Mouse (Mus musculus): Measurements from ENCODE around the gene Grtp1. TPM values are rescaled to one million over a fixed set of nuclear protein-coding genes. Genes with fewer than 3 reads are reported as not detected.

Grtp1 gene
- polyA plus RNA-seq, 1 experiment = 29.0 TPM

DNA sequence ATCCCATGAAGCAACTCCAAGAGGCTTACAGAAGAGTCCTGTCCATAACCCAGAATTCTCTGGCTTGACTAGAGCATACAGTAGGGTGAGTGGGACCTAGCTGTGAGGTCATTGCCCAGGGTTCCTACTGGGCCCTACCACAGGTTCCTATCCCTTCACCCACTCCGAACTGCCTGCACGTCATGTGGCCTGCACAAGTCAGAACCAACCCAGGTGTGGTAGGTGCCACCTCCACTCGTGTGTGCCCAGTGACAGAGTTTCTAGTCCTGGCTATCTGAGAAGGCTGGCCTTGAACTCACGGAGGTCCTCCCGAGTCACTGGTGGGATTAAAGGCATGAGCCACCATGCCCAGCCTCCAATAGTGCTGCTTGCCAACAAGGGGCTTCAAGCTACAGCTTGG, 22.3 kb downstream of the Grtp1 start:
- no peaks in the 10 kb centered on the region for H3K27me3 ChIP-seq (ENCODE audit: control insufficient read depth, insufficient read depth, low read length, poor library complexity, severe bottlenecking)
- H3K36me3 ChIP-seq (ENCODE audit: control insufficient read depth, insufficient read depth, low read length, poor library complexity, severe bottlenecking) = peaks cover 59% of the 10 kb centered on the region
- no peak for TF ChIP-seq CTCF (IDR thresholded peaks at IDR 0.05; ENCODE audit: low read depth, low read length)
- no peak for TF ChIP-seq POLR2A (IDR thresholded peaks at IDR 0.05; ENCODE audit: insufficient read depth, low read length)
- TF ChIP-seq EP300 (IDR thresholded peaks at IDR 0.05; ENCODE audit: insufficient read depth, low read depth, low read length) = no peak
- no peaks in the 10 kb centered on the region for H3K9me3 ChIP-seq (replicated peaks; ENCODE audit: control insufficient read depth, insufficient read depth, low read length, poor library complexity, severe bottlenecking)
- H3K4me3 ChIP-seq (ENCODE audit: low read depth, low read length) = no peak overlapping the region
- H3K27ac ChIP-seq (ENCODE audit: insufficient read depth, low read length) = no peak overlapping the region
- H3K9ac ChIP-seq (ENCODE audit: low read depth, poor library complexity, severe bottlenecking) = no peak overlapping the region
- no peaks in the 10 kb centered on the region for H3K4me1 ChIP-seq (ENCODE audit: control insufficient read depth, insufficient read depth, low read length)

DNA sequence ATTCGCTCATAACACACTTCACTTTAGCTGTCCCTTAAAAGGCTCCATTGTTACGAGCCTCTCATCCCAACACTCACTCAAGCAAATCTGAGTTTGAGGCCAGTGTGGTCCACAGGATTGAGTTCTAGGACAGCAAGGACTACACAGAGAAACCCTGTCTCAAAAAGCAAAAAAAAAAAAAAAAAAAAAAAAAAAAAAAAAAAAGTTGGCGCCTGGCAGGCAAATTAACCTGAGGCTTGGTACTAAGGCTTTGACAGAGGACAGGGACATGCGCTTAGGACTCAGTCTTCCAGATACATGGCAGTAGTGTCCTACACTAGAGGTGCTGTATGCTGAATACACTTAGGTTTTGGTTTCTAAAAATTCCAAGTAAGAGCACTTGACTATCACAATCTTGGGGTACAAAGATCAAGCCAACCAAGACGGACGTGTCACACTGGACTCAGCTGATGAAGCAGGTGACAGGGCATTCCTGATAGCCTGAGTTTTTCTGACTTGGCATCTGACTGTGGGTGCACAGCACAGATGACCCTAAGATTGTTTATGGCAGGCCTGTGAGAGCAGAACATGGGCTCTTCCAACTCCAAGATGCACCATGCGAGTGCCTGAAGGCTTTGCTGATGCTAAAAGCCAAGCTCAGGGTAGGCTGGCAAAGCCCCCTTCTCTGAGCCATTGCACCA, 23.1 kb downstream of the Grtp1 start:
- Histone ChIP-seq H3K4me1 (ENCODE audit: control insufficient read depth, insufficient read depth, low read length) (no peaks in the 10 kb centered on the region), H3K4me3 (ENCODE audit: low read depth, low read length) (no peak overlapping the region), H3K9me3 (replicated peaks; ENCODE audit: control insufficient read depth, insufficient read depth, low read length, poor library complexity, severe bottlenecking) (no peaks in the 10 kb centered on the region), H3K9ac (ENCODE audit: low read depth, poor library complexity, severe bottlenecking) (no peak overlapping the region), H3K27ac (ENCODE audit: insufficient read depth, low read length) (no peak overlapping the region), H3K27me3 (ENCODE audit: control insufficient read depth, insufficient read depth, low read length, poor library complexity, severe bottlenecking) (no peaks in the 10 kb centered on the region), H3K36me3 (ENCODE audit: control insufficient read depth, insufficient read depth, low read length, poor library complexity, severe bottlenecking) (peaks cover 65% of the 10 kb centered on the region)
- TF ChIP-seq EP300 (IDR thresholded peaks at IDR 0.05; ENCODE audit: insufficient read depth, low read depth, low read length) (no peak), POLR2A (IDR thresholded peaks at IDR 0.05; ENCODE audit: insufficient read depth, low read length) (no peak), CTCF (IDR thresholded peaks at IDR 0.05; ENCODE audit: low read depth, low read length) (no peak)

DNA sequence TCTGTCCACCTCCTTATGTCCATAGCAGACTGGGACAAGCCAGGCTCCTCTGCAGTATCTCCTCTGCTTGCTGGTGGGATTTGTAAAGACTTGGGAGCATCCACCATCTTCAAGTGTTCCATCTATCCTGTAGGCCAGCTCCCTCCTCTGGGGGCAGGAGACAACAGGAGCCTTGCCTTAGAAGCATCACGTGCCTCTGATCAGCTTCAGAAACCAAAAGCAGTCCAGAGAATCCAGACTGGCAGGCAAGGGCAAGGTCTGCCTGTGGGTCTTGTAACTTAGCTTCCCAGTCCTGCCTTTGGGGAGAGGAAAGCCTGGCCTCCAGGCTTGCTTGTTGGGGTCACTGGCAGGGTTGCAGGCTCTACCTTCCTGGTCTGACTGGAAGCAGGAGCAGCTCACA, 24.8 kb downstream of the Grtp1 start:
- H3K27me3 ChIP-seq (ENCODE audit: control insufficient read depth, insufficient read depth, low read length, poor library complexity, severe bottlenecking) = no peaks in the 10 kb centered on the region
- peaks cover 82% of the 10 kb centered on the region for H3K36me3 ChIP-seq (ENCODE audit: control insufficient read depth, insufficient read depth, low read length, poor library complexity, severe bottlenecking)
- no peak overlapping the region for H3K9ac ChIP-seq (ENCODE audit: low read depth, poor library complexity, severe bottlenecking)
- no peak overlapping the region for H3K4me3 ChIP-seq (ENCODE audit: low read depth, low read length)
- H3K27ac ChIP-seq (ENCODE audit: insufficient read depth, low read length) = no peak overlapping the region
- H3K9me3 ChIP-seq (replicated peaks; ENCODE audit: control insufficient read depth, insufficient read depth, low read length, poor library complexity, severe bottlenecking) = no peaks in the 10 kb centered on the region
- no peaks in the 10 kb centered on the region for H3K4me1 ChIP-seq (ENCODE audit: control insufficient read depth, insufficient read depth, low read length)
- TF ChIP-seq CTCF (IDR thresholded peaks at IDR 0.05; ENCODE audit: low read depth, low read length) (no peak), EP300 (IDR thresholded peaks at IDR 0.05; ENCODE audit: insufficient read depth, low read depth, low read length) (no peak)

DNA sequence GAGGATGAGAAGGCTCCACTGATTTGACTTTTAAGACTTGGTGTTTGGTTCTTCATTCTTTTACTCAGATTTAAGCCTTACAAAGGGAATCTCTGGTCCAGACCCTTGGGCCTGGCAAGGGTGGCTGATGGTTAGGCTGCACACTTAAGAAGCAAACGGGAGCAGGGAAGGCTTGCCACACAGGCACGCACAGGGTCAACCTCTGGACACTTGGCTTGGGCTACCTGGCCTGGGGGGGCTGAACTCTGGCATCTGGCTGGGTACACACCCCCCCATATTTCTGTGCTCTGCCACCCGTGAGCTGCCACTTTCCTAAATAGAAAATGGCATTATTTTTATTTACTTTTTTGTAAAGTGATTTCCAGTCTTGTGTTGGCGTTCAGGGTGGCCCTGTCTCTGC, 25.6 kb downstream of the Grtp1 start:
- TF ChIP-seq EP300 (IDR thresholded peaks at IDR 0.05; ENCODE audit: insufficient read depth, low read depth, low read length) (no peak), POLR2A (IDR thresholded peaks at IDR 0.05; ENCODE audit: insufficient read depth, low read length) (no peak), CTCF (IDR thresholded peaks at IDR 0.05; ENCODE audit: low read depth, low read length) (no peak)
- H3K4me3 ChIP-seq (ENCODE audit: low read depth, low read length) = no peak overlapping the region
- no peaks in the 10 kb centered on the region for H3K9me3 ChIP-seq (replicated peaks; ENCODE audit: control insufficient read depth, insufficient read depth, low read length, poor library complexity, severe bottlenecking)
- no peak overlapping the region for H3K27ac ChIP-seq (ENCODE audit: insufficient read depth, low read length)
- no peak overlapping the region for H3K9ac ChIP-seq (ENCODE audit: low read depth, poor library complexity, severe bottlenecking)
- no peaks in the 10 kb centered on the region for H3K4me1 ChIP-seq (ENCODE audit: control insufficient read depth, insufficient read depth, low read length)
- no peaks in the 10 kb centered on the region for H3K27me3 ChIP-seq (ENCODE audit: control insufficient read depth, insufficient read depth, low read length, poor library complexity, severe bottlenecking)
- H3K36me3 ChIP-seq (ENCODE audit: control insufficient read depth, insufficient read depth, low read length, poor library complexity, severe bottlenecking) = peaks cover 90% of the 10 kb centered on the region

DNA sequence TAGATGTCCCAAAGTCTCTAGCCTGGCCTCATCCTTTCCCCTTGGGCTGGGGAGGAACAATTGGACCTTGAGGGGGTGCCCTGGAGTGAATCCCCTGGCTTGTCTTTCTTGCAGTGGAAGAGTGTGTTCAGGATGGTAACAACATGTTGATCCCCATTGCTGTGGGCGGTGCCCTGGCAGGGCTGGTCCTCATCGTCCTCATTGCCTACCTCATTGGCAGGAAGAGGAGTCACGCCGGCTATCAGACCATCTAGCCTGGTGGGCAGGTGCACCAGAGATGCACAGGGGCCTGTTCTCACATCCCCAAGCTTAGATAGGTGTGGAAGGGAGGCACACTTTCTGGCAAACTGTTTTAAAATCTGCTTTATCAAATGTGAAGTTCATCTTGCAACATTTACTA, 26.1 kb downstream of the Grtp1 start:
- H3K36me3 ChIP-seq (ENCODE audit: control insufficient read depth, insufficient read depth, low read length, poor library complexity, severe bottlenecking) = peaks cover 93% of the 10 kb centered on the region
- no peak for TF ChIP-seq POLR2A (IDR thresholded peaks at IDR 0.05; ENCODE audit: insufficient read depth, low read length)
- no peak for TF ChIP-seq CTCF (IDR thresholded peaks at IDR 0.05; ENCODE audit: low read depth, low read length)
- TF ChIP-seq EP300 (IDR thresholded peaks at IDR 0.05; ENCODE audit: insufficient read depth, low read depth, low read length) = no peak

DNA sequence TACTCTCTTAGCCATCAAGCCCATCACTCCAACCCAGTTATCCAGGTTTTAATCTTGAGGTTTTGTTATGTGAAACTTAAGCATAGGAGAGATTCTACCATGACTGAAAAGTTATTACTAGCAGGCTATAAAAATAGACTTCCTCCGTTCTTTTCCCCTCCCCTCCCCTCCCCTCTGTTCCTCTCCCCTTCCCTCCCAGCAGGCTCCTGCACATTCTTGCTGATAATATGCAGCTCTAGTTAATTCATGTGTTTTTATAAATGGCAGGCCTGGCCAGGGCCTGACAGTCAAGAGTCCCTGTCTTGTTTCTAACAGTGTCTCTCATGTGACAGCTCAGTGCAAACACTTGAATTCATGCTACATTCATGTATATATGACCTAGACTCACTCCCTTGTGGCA, 29.9 kb downstream of the Grtp1 start:
- H3K9ac ChIP-seq (ENCODE audit: low read depth, poor library complexity, severe bottlenecking) = no peak overlapping the region
- TF ChIP-seq POLR2A (IDR thresholded peaks at IDR 0.05; ENCODE audit: insufficient read depth, low read length) (no peak), EP300 (IDR thresholded peaks at IDR 0.05; ENCODE audit: insufficient read depth, low read depth, low read length) (no peak), CTCF (IDR thresholded peaks at IDR 0.05; ENCODE audit: low read depth, low read length) (no peak)
- H3K36me3 ChIP-seq (ENCODE audit: control insufficient read depth, insufficient read depth, low read length, poor library complexity, severe bottlenecking) = peaks cover 98% of the 10 kb centered on the region
- H3K27ac ChIP-seq (ENCODE audit: insufficient read depth, low read length) = no peak overlapping the region
- no peaks in the 10 kb centered on the region for H3K9me3 ChIP-seq (replicated peaks; ENCODE audit: control insufficient read depth, insufficient read depth, low read length, poor library complexity, severe bottlenecking)
- H3K27me3 ChIP-seq (ENCODE audit: control insufficient read depth, insufficient read depth, low read length, poor library complexity, severe bottlenecking) = no peaks in the 10 kb centered on the region
- H3K4me1 ChIP-seq (ENCODE audit: control insufficient read depth, insufficient read depth, low read length) = no peaks in the 10 kb centered on the region
- H3K4me3 ChIP-seq (ENCODE audit: low read depth, low read length) = no peak overlapping the region

More for the DNA sequence above, 26.1 kb downstream of the Grtp1 start:
- Histone ChIP-seq H3K27ac (ENCODE audit: insufficient read depth, low read length) (no peak overlapping the region), H3K4me1 (ENCODE audit: control insufficient read depth, insufficient read depth, low read length) (no peaks in the 10 kb centered on the region), H3K9me3 (replicated peaks; ENCODE audit: control insufficient read depth, insufficient read depth, low read length, poor library complexity, severe bottlenecking) (no peaks in the 10 kb centered on the region), H3K4me3 (ENCODE audit: low read depth, low read length) (no peak overlapping the region), H3K9ac (ENCODE audit: low read depth, poor library complexity, severe bottlenecking) (no peak overlapping the region), H3K27me3 (ENCODE audit: control insufficient read depth, insufficient read depth, low read length, poor library complexity, severe bottlenecking) (no peaks in the 10 kb centered on the region)

All from ES-Bruce4 (cell line).